Mouse (Mus musculus) adrenal gland, adult 2 months (tissue): Measurements from ENCODE around the gene Fam104a. TPM values are rescaled to one million over a fixed set of nuclear protein-coding genes. Genes with fewer than 3 reads are reported as not detected.
"Not testable (repeated sequence)": the region's sequence is repeated elsewhere in the genome, so short reads cannot be mapped to it uniquely, and the experiment has no call there.

Source experiments
- DNase-seq: peaks from one replicate; pipeline ENCODE4 v3.0.0; 2021
- polyA plus RNA-seq: library from polyadenylated mRNA; depleted of rRNA; stranded (reverse); fragments of >200 nt; gene quantifications from 2 replicates; pipeline ENCODE4 v1.2.3, GENCODE M21; 2012
- total RNA-seq, 2 experiments: library from RNA; stranded (reverse); gene quantifications; 2 replicates each; pipeline ENCODE4 v1.2.3; 2021

The Fam104a gene
- total and polyA plus RNA-seq, 3 experiments, result 34.4 to 52.3 (median 35.9) TPM

DNA sequence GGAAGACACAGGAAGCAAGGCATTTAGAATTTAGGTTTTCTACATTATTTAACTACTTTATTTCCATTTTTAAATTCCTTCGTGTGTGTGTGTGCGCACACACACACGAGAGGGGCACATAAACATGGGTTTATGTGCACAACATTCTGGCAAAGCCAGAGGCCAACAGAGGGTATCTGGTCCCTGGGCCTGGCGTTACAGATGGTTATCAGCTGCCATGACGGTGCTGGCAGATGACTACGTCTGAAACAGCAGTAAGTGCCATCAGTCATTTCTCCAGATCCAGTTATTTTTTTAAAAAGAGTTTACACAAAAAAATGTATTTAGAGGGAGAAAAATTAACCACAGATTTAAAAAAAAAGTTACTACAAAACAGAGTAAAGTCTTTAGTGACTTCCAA lies 17.8 kb downstream of the Fam104a start:
- no peak for DNase-seq

DNA sequence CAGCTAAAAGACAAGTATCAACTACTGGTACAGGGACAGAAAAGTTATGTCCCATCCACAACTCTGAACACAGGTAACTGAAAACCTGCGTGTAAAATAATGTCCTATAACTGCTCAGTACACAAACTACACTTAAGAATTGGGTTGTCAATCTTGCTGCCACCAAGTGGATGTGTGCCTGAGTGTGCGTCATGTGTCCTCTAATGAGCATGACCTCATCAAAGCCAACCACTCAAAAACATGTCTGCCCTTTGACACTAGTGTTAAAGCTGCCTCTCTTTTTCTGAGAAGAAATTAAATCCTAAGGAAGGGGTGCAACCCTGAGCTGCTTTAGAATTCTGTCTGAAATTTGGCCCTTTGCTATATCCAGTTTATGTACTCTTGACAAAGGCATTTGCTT lies 19.7 kb downstream of the Fam104a start:
- DNase-seq, result peak; percentile 52

DNA sequence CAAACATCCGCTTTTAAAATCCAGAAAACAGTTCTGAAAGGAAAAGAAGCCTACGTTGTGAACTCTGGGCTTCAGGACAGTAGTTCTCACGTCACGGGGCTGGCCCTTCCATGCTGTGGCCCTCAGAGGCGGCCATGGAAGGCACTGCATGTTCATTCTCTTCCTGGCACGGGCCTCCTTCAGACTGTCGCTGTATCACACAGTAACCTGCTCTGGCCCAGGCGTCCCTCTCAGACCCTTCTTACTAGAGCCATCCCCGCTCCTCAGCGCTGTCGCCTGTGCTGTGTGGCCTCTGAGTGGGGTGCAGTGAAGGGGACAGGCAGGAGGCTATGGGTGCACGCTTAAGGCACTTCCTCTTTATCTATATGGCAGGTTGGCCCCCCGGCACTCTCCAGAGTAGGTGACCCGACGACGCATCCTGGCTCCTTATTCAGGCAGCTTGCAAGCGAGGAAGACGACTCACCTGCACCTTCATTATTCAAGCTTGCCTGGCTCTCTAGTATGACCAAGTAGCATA lies 22.1 kb downstream of the Fam104a start:
- DNase-seq, result no peak

DNA sequence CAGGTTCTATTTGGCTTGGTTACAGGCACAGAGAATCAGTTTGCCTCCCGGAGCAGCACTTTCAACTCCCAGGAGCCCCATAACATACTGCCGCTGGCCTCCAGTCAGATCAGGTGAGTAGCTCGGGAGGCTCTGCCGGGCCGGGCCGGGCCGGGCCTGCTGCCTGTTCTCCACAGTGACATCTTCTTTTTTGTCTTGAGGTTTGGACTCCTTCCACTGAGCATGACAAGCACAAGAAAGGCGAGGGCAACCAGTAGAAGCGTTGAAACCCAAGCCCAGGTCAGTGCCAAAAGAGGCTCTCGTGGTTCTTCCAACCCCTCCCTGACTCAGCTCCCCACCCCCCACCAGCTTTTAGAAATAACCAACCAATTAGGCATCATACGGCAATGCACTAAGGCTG lies 23.0 kb downstream of the Fam104a start:
- DNase-seq, result no peak

DNA sequence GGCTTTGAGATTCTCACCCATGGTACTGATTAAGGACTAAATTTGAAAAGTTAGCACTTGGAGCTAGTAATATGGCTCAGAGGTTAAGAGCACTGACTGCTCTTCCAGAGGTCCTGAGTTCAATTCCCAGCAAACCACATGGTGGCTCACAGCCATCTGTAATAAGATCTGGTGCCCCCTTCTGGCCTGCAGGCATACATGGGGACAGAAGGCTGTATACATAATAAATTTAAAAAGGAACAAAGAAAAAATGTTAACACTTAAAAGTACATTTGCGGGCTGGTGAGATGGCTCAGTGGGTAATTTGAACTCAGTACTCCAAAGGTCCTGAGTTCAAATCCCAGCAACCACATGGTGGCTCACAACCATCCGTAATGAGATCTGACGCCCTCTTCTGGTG lies 23.7 kb downstream of the Fam104a start:
- not testable (repeated sequence) for DNase-seq

DNA sequence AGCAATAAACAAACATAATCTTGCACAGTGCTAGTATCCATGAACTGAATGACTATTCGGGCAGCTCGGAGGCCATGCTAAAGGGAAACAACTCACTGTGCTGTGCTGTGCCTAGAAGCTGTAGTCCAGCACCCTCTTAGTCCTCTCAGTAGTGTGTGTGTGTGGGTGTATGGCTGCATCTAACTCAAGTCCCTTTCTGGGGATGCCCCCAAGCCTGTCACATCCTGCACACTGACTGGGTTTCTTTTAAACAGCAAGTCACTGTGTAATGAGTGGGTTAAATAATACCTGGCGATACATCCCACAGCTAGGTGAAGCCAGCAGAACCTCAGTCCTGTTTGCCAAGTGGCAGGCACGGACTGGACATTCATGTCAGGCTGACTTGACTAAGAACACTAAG lies 25.2 kb downstream of the Fam104a start:
- DNase-seq, result no peak

DNA sequence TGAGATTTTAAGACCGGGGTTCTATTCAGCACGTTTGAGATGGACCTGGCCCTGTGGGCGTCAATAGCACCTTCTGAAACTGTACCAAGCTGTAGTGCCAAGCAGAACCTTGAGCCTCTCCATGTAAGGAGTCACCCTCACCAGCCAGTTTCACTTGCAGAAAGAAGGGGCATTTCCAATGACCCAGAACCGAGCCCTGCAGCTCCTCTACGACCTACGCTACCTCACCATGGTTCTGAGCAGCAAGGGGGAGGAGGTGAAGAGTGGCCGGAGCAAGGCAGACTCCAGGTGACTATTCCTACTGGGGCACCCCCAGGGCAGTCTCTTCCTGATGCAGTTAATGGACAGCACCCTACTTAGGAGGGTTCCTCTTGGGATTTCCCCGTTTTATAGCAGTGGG lies 25.6 kb downstream of the Fam104a start:
- DNase-seq, result no peak

DNA sequence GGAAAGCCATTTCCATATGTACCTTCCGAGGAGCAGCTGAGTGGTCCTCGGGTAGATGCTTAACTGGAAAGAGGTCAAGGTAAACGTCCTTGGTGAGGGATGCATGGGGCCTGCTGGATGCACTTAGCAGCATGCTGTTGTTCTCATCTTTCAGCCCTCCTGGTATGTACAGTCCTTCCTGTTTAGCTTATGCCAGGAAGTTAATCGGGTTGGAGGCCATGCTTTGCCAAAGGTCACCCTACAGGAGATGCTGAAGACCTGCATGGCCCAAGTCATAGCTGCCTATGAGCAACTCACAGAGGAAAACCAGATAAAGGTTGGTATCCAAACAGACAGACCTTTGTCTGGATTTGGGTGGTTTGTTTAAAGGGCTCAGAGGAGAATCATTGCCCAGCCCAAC lies 26.7 kb downstream of the Fam104a start:
- no peak for DNase-seq

DNA sequence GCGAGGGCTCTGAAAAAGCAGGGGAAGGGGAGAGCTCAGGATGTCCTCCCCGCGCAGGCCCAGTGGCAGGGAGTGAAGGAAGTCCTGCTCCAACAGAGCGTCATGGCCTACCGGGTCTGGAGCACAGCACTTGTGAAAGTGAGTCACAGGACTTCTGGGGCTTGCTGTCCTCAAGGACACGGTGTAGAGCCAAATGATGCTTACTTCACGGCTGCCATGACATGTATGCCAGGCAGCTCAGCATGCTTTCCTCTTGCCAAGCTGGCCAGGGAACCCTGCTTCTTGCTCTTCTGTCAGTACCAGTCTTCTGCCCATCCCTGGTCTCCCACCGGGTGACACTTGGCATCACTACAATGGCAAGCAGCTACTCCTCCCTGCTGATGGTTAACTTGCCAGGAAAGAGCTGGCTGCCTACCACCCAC lies 27.4 kb downstream of the Fam104a start:
- DNase-seq, result peak; percentile 83

DNA sequence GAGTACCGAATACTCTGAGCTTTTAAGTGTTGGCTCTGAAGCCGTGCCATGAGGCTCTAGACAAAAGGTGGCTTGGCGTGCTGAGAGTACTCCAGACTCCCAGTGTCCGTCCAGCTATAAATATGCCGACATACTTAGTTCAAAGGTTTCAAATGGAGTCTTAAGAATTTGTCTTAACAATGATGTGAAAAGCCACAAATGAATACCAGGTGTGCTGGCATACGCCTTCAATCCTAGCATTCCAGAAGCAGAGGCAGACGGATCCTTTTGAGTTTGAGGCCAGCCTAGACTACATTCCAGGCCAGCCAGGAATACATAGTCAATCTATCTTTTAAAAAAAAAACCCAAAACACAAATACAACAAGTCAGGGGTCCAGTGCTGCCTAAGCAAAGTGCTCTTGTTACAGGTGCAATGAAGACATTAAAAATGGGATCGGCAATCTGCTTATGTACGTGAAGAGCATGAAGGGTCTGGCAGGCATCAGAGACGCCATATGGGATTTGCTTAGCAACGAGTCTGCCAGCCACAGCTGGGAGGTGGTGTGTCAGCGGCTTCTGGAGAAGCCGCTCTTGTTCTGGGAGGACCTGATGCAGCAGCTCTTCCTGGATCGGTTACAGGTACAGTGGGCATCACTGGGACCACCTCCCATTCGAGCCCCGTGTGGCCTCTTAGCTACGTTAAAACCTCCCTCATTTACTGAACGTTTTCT lies 29.2 kb downstream of the Fam104a start:
- DNase-seq, result no peak

DNA sequence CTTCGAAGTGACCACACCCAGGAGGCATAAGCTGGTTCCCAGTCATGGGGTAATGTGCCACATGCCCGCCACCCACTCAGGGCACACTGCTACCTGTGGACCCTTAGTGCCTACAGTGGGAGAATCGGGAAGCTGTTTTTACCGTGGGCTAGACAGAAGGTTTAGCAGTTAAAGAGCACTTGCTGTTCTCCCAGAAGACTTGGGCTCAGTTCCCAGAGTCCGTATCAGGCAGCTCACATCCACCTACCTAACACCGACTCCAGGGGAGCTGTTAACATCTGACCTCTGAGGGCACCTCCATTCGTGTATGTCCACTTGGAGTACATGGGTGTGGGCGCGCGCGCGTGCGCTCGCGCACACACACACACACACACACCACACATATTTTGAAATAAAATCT lies 29.9 kb downstream of the Fam104a start:
- no peak for DNase-seq

DNA sequence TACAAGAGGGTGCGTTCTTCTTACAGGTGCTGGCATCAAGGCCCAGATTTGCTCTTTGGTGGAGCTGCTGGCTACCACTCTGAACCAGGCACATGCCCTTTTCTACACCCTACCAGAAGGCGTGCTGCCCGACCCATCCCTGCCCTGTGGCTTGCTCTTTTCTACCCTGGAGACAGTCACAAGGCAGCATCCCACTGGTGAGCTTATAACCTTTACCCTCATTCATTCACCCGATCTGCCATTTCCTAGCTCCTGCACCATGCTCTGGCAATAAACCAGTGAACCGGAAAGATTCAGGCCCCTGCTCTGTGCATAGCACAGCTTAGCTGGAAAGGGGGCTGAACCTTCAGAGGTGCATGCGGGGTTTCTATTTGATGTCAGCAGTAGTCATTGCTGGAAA lies 31.4 kb downstream of the Fam104a start:
- no peak for DNase-seq

DNA sequence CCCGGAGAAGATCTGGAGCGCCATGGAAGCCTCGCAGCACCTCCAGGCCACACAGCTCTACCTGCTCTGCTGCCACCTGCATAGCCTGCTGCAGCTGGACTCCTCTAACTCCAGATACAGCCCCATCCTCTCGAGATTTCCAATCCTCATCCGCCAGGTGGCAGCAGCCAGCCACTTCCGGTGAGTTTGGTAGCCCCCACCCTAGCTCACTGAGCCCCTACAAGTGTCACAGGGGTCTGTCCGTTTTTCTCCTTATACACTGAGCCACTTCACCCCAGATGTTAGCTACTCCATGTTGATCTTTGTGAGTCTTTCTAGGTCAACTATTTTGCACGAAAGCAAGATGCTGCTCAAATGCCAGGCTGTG lies 32.1 kb downstream of the Fam104a start:
- DNase-seq, result no peak

DNA sequence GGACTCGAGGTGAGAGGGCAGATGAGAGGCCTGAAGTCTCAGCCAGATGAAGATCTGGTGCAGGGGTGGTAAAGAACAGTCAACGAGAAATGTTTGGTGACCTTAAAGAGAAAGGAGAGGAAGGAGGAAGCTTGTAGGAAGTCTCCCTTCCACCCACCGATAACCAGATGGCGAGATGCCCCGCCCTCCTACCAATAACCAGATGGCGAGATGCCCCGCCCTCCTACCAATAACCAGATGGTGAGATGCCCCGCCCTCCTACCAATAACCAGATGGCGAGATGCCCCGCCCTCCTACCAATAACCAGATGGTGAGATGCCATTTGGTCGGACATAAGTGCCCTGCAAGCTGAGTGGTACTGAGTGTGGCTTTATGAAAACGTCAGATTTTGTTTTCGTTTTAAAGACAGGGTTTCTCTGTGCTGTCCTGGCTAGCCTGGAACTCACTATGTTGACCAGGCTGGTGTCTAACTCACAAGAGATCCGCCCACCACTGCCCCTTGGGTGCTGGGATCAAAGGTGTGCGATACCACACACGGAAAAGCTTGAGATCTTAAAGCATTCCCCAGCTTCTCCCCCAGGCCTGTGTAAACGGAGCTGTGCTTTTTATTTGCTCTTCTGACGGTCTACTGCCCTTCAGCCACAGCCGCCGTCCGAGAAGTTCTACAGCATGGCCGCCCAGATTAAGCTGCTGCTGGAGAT lies 32.6 kb downstream of the Fam104a start:
- DNase-seq, result no peak

DNA sequence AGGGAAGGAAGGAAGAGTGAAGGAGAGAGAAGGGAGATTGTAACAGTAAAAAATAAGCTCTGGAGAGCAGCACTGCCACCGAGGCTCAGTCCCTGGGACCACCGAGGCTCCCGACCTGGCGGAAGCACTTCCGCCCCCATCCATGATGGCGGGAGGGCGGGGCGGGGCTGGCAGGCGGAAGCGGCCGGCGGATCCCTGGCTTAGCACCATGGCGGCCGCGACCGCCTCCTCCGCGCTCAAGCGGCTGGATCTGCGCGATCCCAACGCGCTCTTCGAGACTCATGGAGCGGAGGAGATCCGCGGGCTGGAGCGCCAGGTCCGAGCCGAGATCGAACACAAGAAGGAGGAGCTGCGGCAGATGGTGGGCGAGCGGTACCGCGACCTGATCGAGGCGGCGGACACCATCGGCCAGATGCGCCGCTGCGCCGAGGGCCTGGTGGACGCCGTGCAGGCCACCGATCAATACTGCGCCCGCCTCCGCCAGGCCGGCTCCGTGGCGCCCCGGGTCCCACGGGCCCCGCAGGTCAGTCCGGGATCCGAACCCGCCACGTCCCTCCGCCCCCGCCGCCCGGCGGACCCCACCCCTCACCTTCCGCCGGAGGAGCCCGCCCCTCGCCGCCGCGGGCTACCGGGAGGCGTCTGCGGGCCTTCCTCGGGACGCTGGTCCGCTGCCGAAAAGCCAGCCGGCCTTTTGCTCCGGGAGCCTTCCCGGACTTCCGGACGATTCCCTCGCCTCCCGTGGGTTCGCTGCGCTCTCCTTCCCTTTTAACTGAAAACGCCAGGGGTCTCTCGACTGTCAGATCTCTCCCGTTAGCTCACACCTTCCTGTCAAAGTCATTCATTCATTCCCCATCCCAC lies 34.4 kb downstream of the Fam104a start, which contains the start of gene Slc39a11:
Gene Slc39a11 (minus strand): TSS at position 727 of the 858 bp plus-strand sequence.
- peak; percentile 83 for DNase-seq

DNA sequence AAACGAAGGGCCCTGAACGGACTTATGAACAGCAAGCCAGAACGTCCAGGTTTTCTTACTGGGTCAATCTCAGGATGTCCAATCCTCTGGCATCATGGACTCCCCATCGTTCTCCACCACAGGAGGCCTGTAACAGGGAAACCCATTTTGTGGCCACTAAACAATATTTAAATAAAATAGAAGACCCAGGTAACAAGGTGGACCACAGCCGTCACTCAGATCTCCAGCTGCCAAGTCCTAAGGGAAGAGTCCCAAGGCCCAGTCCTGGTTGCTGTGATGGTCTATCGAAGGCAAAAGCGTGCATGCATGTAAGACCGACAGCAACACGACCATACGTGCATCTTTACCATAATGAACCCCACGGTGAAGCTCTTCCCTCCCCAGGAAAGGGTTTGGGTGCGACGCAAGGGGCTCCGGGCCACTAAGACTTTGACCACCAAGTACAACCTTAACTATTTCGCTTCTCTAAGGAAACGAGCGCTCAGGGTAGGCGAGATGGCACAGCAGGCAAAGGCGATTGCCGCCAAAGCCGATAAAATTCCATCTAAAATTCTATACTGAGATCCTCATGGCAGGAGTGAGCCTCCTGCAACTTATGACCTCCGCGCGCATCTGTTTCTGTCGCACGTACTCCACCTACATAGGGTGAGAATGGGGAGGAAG lies 35.1 kb downstream of the Fam104a start, which contains the start of gene Cog1:
Gene Cog1 (plus strand): TSS at position 480 of the 663 bp plus-strand sequence.
- peak; percentile 30 for DNase-seq

DNA sequence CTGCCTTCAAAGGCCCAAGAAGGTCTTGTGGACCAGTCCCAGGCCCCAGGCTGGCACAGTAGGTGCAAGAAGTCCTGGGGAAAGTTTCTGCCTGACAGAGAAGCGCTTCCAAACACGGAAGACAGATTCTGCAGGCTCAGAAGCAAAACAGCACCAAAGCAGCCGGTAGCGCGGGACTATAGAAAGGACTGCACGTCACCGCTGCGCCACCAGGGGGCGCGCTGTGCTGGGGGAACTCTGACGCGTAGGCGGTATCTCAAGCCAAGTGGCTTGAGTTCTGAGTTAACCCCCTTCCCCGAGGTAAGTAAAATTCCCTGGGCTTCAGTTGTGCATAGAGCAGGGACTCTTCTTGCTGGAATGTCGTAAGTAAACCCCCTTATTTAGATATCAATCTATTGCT lies 35.8 kb downstream of the Fam104a start:
- peak; percentile 85 for DNase-seq

DNA sequence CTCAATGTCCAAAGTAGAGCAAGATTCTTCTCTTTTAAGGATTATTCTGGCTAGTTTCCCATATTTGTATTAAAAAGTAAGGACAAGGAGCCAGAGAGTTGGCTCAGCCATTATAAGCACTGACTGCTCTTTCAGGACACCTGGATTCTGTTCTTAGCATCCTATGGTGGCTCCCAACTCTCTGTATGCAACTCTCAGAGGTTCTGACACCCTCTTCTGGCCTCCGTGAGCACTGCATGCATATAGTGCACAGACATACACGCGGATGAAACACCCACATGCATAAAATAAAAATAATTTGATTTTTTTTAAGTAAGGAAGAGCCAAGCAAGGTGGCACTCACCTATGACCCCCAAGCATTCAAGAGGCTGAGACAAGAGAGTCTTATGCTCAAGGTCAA lies 38.8 kb downstream of the Fam104a start:
- DNase-seq, result no peak

DNA sequence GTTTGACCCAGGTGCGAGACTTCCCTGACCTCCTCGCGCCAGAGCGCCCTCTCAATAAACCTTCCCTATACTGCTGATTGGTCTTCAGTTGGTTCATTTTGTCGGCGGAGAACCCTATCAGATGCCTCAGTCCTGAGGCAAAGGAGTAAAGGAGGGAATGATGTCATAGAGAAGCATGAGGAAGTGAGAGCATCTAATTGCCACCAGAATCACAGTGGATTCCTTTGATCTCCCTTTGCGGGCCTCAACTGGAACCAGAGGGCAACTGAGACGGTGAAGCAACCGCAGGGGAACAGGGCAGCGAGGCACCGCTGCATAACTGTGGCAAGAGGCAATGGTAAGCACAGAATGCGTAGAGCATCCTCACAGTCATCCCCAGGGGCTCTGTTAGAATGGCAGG lies 45.3 kb downstream of the Fam104a start:
- DNase-seq, result no peak

DNA sequence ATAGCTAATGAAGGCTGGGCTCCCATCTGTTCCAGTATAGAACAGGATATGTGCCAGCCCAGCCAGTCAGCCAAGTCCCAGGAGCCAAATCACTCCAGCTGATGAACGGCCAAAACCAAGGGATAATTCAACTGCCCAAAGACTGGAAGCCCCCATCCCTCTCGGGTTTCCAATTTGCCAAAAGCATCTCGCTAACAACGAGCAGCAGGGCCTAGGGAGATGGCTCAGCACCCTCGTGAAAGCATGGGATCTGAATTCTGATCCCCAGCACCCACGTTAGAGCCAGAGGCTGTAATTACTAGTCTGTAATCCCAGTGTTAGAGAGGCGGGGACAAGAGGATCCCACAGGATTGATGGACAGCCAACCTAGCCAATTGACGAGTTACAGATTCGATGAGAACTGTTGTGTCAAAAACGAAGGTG lies 49.2 kb downstream of the Fam104a start:
- no peak for DNase-seq

DNA sequence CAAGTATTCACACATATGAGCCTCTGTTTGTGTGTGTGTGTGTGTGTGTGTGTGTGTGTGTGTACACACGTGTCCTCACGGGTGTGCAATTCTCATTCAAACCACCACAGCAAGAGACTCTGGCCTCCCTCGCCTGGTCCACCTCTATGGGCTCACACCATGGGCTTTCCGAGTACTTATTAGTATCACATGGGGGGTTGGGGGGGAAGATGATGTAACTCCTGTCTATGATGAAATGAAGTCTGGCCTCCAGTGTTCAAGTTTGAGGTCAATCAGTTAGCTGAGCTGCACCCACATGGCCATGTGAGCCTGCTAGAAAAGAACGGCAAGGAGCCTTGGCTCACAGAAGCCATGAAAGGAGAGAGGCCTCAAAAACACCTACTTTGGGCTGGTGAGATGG lies 50.6 kb downstream of the Fam104a start:
- no peak for DNase-seq

DNA sequence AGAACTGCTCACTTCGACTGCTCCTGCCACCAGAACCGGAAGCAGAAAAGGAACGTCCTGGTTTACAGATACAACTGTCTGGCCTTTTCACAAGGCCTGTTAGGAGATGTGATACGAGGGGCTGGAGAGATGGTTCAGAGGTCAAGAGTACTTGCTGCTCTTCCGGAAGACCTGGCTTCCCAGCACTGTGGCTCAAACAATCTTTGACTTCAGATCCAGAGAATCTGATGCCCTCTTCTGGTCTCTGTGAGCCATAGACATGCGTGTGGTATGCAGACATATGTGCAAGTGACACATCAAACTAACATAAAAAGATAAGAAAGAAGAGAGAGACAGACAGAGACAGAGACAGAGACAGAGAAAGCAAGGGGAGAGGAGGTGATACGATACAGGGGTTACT lies 51.7 kb downstream of the Fam104a start:
- DNase-seq, result no peak
